Mouse (Mus musculus) limb, embryonic 13.5 days (tissue): ENCODE measurements around the gene Ndrg2. TPM values are rescaled to one million over a fixed set of nuclear protein-coding genes. Genes with fewer than 3 reads are reported as not detected.
A peak's percentile ranks its signal among the peaks of the same experiment; 100 is the strongest.

Experiments used
- ATAC-seq: fragments of 200-750 bp; cut with Nextera tagmentation; 2 replicates; pipeline ENCODE4 v1.8.0; 2017; ENCODE audit warnings: low read depth, moderate number of reproducible peaks, moderate TSS enrichment; ENCODE audit not compliant: low FRiP score
- H3K27ac ChIP-seq: fragments of 300-500 bp; sonication (generic); 2 replicates; pipeline ENCODE4 v1.5.1; 2015; ENCODE audit warnings: inconsistent platforms, mild to moderate bottlenecking, moderate library complexity
- H3K27me3 ChIP-seq: fragments of 300-500 bp; sonication (generic); 2 replicates; pipeline ENCODE4 v1.6.1; 2015; ENCODE audit warnings: mild to moderate bottlenecking, inconsistent platforms
- H3K36me3 ChIP-seq: fragments of 300-500 bp; sonication (generic); 2 replicates; pipeline ENCODE4 v1.6.1; 2015; ENCODE audit warnings: inconsistent platforms, mild to moderate bottlenecking, moderate library complexity
- H3K4me1 ChIP-seq: fragments of 300-500 bp; sonication (generic); 2 replicates; pipeline ENCODE4 v1.6.1; 2015; ENCODE audit warnings: inconsistent platforms
- H3K4me2 ChIP-seq: fragments of 300-500 bp; sonication (generic); replicated peaks from 2 replicates; pipeline ENCODE4 v1.6.1; 2015; ENCODE audit warnings: inconsistent platforms, mild to moderate bottlenecking, moderate library complexity
- H3K4me3 ChIP-seq: fragments of 300-500 bp; sonication (generic); 2 replicates; pipeline ENCODE4 v1.5.1; 2015; ENCODE audit warnings: moderate library complexity, mild to moderate bottlenecking, inconsistent platforms
- H3K9ac ChIP-seq: fragments of 300-500 bp; sonication (generic); 2 replicates; pipeline ENCODE4 v1.6.1; 2015; ENCODE audit warnings: mild to moderate bottlenecking, inconsistent platforms
- H3K9me3 ChIP-seq: fragments of 300-500 bp; sonication (generic); 2 replicates; pipeline ENCODE4 v1.6.1; 2016; ENCODE audit warnings: inconsistent platforms
- WGBS: fragments of 180-500 bp; shearing (Covaris S2); methylation state at CpG from one replicate; pipeline ENCODE4 v1.1.7; 2015; 5-methylcytosine and 5-hydroxymethylcytosine counted together
- polyA plus RNA-seq: library from polyadenylated mRNA; unstranded; fragments of >200 nt; fragmentation: Nextera tagmentation; extraction: Ambion mirVana; gene quantifications from 2 replicates; pipeline ENCODE4 v1.2.1, GENCODE M21; 2015

The Ndrg2 gene
- polyA plus RNA-seq, 1 experiment from 2014 or later, result 61.8 TPM

GRCm38 (mm10) chr14:51911301-51911700 lies 2.7 kb downstream of the Ndrg2 start:
- Histone ChIP-seq H3K36me3 (peaks cover 20% of the 10 kb centered on the region), H3K4me2 (peak overlapping the region; percentile 97), H3K4me1 (peaks cover 30% of the 10 kb centered on the region), H3K4me3 (no peak overlapping the region), H3K27me3 (peaks cover 5% of the 10 kb centered on the region; the same call in 1 of the 2 replicates), H3K9me3 (no peaks in the 10 kb centered on the region), H3K27ac (no peak overlapping the region), H3K9ac (no peak overlapping the region)
- ATAC-seq, result no peak
- WGBS, result 89% methylated on average over 10 of the region's 10 CpGs

- no peaks in the 10 kb centered on the region for H3K27me3 ChIP-seq
- WGBS, result 92% methylated on average over 11 of the region's 11 CpGs
- no peaks in the 10 kb centered on the region for H3K9me3 ChIP-seq
- H3K4me3 ChIP-seq, result no peak overlapping the region
- no peak for ATAC-seq
- no peak overlapping the region for H3K27ac ChIP-seq
- no peak overlapping the region for H3K4me2 ChIP-seq
- H3K4me1 ChIP-seq, result peaks cover 3% of the 10 kb centered on the region; the same call in 1 of the 2 replicates
- H3K36me3 ChIP-seq, result peaks cover 29% of the 10 kb centered on the region
- no peak overlapping the region for H3K9ac ChIP-seq
Observed at GRCm38 (mm10) chr14:51906102-51906501, 7.9 kb downstream of the Ndrg2 start.

- no peak overlapping the region for H3K4me3 ChIP-seq
- 69% methylated on average over 7 of the region's 7 CpGs for WGBS
- no peak overlapping the region for H3K27ac ChIP-seq
- H3K9ac ChIP-seq, result no peak overlapping the region
- peaks cover 3% of the 10 kb centered on the region; the same call in 1 of the 2 replicates for H3K4me1 ChIP-seq
- ATAC-seq, result no peak
- no peaks in the 10 kb centered on the region for H3K9me3 ChIP-seq
- H3K36me3 ChIP-seq, result peaks cover 22% of the 10 kb centered on the region
- no peak overlapping the region for H3K4me2 ChIP-seq
- H3K27me3 ChIP-seq, result no peaks in the 10 kb centered on the region
Observed at GRCm38 (mm10) chr14:51904706-51905105, 9.3 kb downstream of the Ndrg2 start.

GRCm38 (mm10) chr14:51903782-51904181 lies 10.2 kb downstream of the Ndrg2 start:
- 77% methylated on average over 9 of the region's 9 CpGs for WGBS
- no peaks in the 10 kb centered on the region for H3K9me3 ChIP-seq
- H3K9ac ChIP-seq, result no peak overlapping the region
- no peak for ATAC-seq
- no peak overlapping the region for H3K4me2 ChIP-seq
- peaks cover 14% of the 10 kb centered on the region; the same call in 1 of the 2 replicates for H3K36me3 ChIP-seq
- H3K4me1 ChIP-seq, result peaks cover 3% of the 10 kb centered on the region; the same call in 1 of the 2 replicates
- H3K4me3 ChIP-seq, result no peak overlapping the region
- H3K27me3 ChIP-seq, result no peaks in the 10 kb centered on the region
- no peak overlapping the region for H3K27ac ChIP-seq

DNA sequence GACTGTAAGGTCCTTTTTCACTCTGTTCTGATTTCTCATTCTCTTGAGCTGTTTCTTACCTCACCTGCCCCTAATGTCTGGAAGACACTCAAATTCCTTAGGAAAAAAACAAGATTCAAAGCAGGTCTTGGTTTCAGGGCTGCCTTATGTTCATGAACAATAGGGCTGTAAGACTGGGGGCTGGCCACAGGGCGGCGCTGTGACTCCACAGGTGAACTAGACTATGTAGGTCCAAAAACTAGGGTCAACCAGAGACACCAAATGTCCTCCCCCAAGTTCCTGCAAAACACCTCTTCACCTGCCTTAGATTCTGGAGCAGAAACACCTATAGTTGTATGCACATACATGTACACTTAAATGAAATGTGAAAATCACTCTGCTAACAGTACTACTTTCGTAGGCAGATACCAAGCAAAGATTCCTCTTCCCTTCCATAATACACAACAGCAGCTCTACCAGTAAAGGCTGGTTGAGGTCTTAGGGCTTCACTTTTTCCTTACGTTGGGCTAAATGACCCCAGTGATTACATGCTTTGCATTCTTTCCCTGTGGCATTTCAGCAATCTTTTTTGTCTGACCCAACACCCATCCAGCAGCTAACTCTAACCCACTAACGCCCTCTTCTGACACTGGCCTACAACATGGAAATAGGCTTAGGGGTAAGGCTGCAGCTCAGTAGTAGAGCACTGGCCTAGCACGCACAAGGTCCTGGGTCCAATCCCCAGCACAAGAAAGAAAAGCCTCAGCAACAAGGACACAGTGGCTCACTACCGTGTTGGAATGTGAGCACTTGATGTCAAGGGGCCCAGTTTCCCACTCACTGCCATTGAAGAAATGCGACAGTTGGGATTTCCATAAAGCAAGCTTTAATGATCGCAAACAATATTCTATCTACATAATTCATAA lies 10.9 kb downstream of the Ndrg2 start:
- 60% methylated on average over 9 of the region's 9 CpGs for WGBS

GRCm38 (mm10) chr14:51899351-51899750 lies 14.6 kb downstream of the Ndrg2 start:
- Histone ChIP-seq H3K4me1 (peaks cover 3% of the 10 kb centered on the region; the same call in 1 of the 2 replicates), H3K27me3 (no peaks in the 10 kb centered on the region), H3K4me3 (no peak overlapping the region), H3K4me2 (no peak overlapping the region), H3K9me3 (no peaks in the 10 kb centered on the region), H3K27ac (no peak overlapping the region), H3K9ac (no peak overlapping the region), H3K36me3 (no peaks in the 10 kb centered on the region)
- 89% methylated on average over 1 of the region's 1 CpGs for WGBS
- ATAC-seq, result no peak

More for the DNA sequence above, 10.9 kb downstream of the Ndrg2 start:
- Histone ChIP-seq H3K9me3 (no peaks in the 10 kb centered on the region), H3K4me1 (peaks cover 3% of the 10 kb centered on the region; the same call in 1 of the 2 replicates), H3K27ac (no peak overlapping the region), H3K4me2 (no peak overlapping the region), H3K9ac (no peak overlapping the region), H3K4me3 (no peak overlapping the region), H3K27me3 (no peaks in the 10 kb centered on the region), H3K36me3 (peaks cover 9% of the 10 kb centered on the region; the same call in 1 of the 2 replicates)
- peak; percentile 73; the same call in 1 of the 2 replicates for ATAC-seq

DNA sequence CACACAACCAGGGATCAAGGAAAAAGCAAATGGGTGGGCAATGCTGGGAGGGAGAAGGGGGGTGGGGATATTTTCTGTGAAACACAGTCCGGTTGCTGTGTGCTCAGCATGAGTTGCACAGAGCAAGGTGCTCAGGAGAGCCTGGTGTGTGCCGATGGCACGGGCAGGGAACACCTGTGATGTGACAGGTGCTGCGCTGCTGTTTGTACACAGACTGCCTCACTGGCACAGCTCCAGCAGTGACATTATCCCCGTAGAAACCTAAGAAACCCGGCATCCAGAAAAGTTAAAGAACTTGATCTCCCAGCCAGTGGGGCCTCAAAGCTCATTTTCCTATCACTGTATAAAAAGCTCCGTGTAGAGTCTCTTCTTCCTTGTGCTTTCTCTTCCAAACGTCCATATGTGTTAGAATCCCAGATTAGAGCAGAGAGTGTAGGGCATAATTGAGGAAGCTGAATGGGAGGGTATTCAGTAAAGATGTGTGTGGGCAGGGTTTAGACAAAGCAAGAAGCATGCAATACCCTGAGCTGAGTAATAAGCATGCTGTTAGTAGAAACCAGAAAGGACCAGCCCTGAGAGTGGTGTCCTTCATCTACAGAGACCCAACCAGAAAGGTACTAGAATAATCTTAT lies 17.3 kb downstream of the Ndrg2 start:
- Histone ChIP-seq H3K4me2 (no peak overlapping the region), H3K4me3 (no peak overlapping the region), H3K9me3 (no peaks in the 10 kb centered on the region), H3K36me3 (peaks cover 9% of the 10 kb centered on the region), H3K4me1 (no peaks in the 10 kb centered on the region), H3K9ac (no peak overlapping the region), H3K27ac (no peak overlapping the region), H3K27me3 (no peaks in the 10 kb centered on the region)
- WGBS, result 74% methylated on average over 8 of the region's 8 CpGs
- ATAC-seq, result no peak

DNA sequence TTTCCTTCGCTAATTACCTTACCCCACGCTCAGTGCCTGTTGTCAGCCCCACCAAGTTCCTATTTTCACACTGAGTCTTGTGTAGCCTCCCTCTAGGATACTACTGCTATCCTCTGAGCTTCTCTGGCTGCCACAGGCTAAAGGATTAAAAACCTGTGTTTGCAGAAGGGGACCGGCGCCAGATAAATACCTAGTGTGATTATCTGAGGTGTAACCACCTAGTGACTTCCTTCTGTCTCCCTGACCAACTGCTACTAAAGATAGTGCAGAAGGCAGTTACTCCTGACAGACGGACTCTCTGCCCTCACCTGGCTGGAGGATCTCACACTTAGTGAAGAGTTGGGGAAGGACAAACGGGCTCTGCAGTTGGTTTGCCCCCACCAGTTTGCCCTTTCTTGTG lies 17.9 kb downstream of the Ndrg2 start:
- H3K27me3 ChIP-seq, result no peaks in the 10 kb centered on the region
- no peaks in the 10 kb centered on the region for H3K4me1 ChIP-seq
- H3K36me3 ChIP-seq, result peaks cover 15% of the 10 kb centered on the region
- WGBS, result 80% methylated on average over 6 of the region's 6 CpGs
- no peak for ATAC-seq
- H3K9ac ChIP-seq, result no peak overlapping the region
- no peak overlapping the region for H3K4me3 ChIP-seq
- H3K9me3 ChIP-seq, result no peaks in the 10 kb centered on the region
- H3K4me2 ChIP-seq, result no peak overlapping the region
- H3K27ac ChIP-seq, result no peak overlapping the region

GRCm38 (mm10) chr14:51895071-51895470 lies 18.9 kb downstream of the Ndrg2 start:
- Histone ChIP-seq H3K27me3 (no peaks in the 10 kb centered on the region), H3K4me3 (no peak overlapping the region), H3K4me1 (no peaks in the 10 kb centered on the region), H3K9me3 (no peaks in the 10 kb centered on the region), H3K9ac (no peak overlapping the region), H3K27ac (no peak overlapping the region), H3K36me3 (peaks cover 25% of the 10 kb centered on the region), H3K4me2 (no peak overlapping the region)
- 78% methylated on average over 14 of the region's 14 CpGs for WGBS
- no peak for ATAC-seq

DNA sequence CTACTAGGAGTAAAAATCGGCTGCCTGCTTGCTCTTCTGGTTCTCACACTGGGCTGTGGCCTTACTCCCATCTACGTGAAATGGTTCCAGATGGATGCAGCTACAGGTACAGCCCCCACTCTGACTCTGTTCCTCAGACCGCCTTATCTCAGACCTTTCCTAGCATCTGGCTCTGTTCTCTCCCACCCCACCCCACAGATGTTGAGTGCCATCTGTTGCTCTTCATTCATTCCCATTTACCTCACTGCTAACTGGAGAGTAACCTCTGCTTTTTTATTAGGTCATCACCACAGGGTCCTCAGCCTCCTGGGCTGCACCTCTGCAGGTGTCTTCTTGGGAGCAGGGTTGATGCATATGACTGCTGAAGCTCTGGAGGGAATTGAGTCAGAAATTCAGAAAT lies 20.1 kb downstream of the Ndrg2 start:
- H3K36me3 ChIP-seq, result peaks cover 38% of the 10 kb centered on the region
- no peaks in the 10 kb centered on the region for H3K9me3 ChIP-seq
- H3K4me2 ChIP-seq, result no peak overlapping the region
- H3K4me3 ChIP-seq, result no peak overlapping the region
- H3K27me3 ChIP-seq, result no peaks in the 10 kb centered on the region
- ATAC-seq, result no peak
- WGBS, result 50% methylated on average over 3 of the region's 3 CpGs
- H3K9ac ChIP-seq, result no peak overlapping the region
- H3K27ac ChIP-seq, result no peak overlapping the region
- H3K4me1 ChIP-seq, result no peaks in the 10 kb centered on the region

DNA sequence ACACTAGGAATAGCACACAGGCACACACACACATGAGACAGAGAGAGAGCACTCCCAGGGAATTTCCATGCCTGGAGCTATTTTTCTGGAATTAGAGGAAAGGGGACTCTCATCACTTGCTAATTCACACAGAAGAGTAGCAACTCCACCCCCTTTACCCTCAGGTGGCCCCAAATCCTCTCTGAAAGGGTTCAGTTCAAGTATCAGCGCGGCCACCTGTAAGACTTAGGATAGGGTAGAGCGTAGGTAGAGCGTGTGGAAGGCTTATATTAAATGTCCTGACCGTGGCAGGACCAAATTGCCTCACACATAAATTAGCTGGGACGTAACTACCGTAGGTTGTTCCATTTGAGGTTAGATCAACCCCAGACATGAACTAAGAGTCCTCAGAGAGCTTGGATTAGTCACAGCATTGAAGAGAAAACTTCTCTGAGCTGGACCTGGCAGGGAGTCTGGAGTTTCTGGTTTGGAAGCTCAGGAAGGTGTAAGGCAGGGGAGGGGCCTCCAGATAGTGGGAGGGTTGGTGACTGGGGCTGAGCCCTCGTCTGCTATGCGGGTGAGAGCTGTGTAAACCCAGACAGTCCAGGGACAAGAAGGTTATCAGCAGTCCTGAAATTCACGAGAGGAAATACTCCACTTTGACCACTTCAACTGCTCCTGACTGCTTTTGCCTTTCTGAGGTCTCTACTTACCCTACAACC lies 20.7 kb downstream of the Ndrg2 start:
- Histone ChIP-seq H3K36me3 (peaks cover 43% of the 10 kb centered on the region), H3K27ac (no peak overlapping the region), H3K27me3 (no peaks in the 10 kb centered on the region), H3K9ac (no peak overlapping the region), H3K9me3 (no peaks in the 10 kb centered on the region), H3K4me2 (no peak overlapping the region), H3K4me1 (no peaks in the 10 kb centered on the region), H3K4me3 (no peak overlapping the region)
- WGBS, result 21% methylated on average over 10 of the region's 10 CpGs
- no peak for ATAC-seq
